Mouse (Mus musculus): Measurements from ENCODE around the gene Trnp1.

The Trnp1 gene

DNA sequence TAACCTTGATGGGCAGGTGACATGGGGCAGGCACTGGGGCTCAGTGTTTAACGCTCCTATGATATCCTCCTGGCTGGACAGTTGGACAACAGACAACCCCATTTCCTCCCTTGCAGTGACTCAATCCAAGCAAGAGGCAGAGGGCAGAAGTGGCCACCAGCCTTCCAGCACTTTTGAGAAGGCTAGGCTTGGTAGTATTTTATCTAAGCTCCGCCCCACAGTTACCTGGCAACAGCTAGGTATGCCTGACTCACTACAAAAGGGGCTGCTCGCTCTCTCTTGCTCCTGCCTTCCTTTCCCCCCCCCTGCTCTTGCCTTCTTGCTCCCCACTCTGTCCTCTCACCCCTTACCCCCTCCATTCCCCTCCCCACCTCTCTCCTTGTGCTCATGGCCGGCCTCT is 37.0 kb downstream of the Trnp1 start:
- CTCF ChIA-PET: no interaction called here

GRCm38 (mm10) chr4:133460796-133461325 is 37.5 kb downstream of the Trnp1 start:
- CTCF ChIA-PET: no interaction called here

DNA sequence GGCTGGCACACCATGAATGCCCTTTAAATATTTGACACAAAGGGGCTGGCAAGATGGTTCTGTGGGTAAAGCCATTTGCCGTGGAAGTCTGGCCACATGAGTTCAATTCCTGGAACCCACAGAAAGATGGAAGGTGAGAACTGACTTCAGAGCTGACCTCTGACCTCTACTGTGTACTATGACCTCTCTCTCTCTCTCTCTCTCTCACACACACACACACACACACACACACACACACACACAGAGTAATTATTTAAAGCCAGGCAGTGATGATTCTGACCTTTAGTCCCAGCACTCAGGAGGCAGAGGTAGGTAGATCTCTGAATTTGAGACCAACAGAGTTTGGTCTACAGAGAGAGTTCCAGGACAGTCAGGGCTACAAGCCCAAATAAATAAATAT is 38.3 kb downstream of the Trnp1 start:
- CTCF ChIA-PET: interaction anchor here (0.7 kb wide), 1 partner anchor 152 kb away, joined by 11 read pairs; no protein-coding TSS in a partner anchor

DNA sequence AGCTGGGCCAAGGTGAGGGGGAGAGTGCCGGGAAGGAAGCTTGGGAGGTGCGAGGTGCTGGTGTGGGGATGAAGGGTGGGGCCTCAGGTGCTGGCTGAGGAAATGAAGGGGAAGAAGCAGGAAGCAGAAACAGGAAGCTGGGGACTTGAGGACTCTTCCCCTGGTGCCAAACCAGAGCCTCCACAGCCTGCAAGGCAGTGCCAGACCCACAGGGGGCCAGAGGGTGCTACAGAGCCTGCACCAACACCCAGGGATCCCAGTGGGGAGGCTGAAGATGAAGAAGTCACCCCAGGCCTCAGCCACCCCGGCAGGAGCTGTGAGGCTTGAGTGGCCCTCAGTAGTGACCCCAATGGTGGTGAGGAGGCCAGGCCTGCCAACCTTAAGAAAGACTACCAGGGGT is 40.3 kb downstream of the Trnp1 start:
- CTCF ChIA-PET: interaction anchor here (0.5 kb wide), 1 partner anchor 88 kb away, joined by 6 read pairs; the partner anchor contains the start of gene Slc9a1

DNA sequence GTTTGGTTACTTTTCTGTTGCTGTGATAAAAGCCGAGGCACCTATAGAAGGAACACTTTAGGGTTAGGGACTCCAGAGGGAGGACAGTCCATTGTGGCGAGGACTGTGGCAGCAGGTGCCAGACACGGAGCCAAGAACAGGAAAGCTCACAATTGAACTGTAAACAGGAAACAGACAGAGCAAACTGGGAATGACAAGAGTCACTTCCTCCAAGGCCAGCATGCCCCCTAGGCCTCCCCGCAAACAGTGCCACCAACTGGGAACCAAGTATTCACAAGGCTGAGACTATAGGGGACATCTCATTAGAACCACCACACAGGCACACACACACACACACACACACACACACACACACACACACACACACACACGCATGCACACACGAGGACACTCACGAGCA is 45.9 kb downstream of the Trnp1 start:
- CTCF ChIA-PET: interaction anchor here (0.6 to 6.1 kb wide), 3 partner anchors 22 to 299 kb away, joined by 7 to 36 read pairs (median 11); no protein-coding TSS in a partner anchor

DNA sequence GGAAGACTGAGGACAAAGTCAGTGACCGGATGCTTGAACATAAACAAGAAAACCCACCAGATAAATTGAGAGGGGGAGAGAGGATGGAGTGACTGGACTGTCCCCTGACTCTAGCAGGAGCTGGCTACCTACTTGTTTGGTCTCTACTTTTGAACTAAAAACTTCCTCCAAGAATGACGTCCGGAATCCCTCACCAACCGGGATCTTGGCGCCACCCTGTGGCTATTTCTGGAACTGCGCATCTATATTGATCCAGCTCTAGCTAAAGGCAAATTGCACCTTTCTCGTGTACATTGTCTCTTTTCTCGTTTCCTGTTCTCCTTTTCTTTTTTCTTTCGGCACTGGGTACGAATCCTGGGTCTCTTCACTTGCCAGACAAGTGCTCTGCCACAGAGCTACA is 46.8 kb downstream of the Trnp1 start:
- CTCF ChIA-PET: interaction anchor here (0.6 to 6.1 kb wide), 3 partner anchors 16 to 28 kb away, joined by 3 to 36 read pairs (median 5); no protein-coding TSS in a partner anchor

DNA sequence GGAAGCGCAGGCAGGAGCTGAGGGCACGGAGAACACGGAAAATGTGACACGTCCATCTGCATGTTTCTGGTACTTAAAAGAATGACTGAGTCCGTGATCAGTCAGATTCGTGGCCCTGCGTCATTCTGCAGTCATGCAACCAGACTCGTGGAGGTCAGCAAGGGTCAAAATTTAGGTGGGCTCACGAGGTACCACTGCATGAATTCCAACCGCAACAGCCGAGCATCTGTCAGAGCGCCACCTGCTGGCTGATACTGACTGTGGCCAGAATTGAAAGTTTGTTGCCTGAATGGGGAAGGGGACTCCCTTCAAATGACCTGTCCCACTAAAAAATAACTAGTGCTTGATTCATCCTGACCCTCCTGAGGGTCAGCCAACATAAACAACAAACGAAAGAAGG is 48.6 kb downstream of the Trnp1 start:
- CTCF ChIA-PET: interaction anchor here (6.1 kb wide), 1 partner anchor 26 kb away, joined by 36 read pairs; no protein-coding TSS in a partner anchor

GRCm38 (mm10) chr4:133448708-133449388 is 49.5 kb downstream of the Trnp1 start:
- CTCF ChIA-PET: interaction anchor here (6.1 kb wide), 1 partner anchor 25 kb away, joined by 36 read pairs; no protein-coding TSS in a partner anchor

GRCm38 (mm10) chr4:133447967-133448366 is 50.4 kb downstream of the Trnp1 start:
- CTCF ChIA-PET: interaction anchor here (6.1 kb wide), 1 partner anchor 24 kb away, joined by 36 read pairs; no protein-coding TSS in a partner anchor

DNA sequence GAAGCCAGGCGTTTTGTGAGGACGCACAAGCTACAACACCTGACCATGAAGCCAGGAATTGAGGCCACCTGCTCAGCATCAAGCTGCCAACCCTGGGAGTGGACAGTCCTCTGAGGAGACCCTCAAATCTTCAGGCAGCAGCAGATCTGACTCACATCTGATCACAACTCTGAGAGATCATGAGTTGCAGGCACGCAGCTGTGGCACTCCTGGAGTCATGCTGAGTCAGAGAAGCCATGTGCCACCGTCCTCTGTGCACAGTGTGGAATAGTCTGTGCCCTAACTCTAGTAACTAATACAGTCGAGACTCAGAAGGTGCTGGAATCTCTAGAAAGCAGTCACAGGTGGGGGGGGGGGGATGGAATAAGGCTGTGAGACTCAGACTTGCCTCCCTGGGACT is 51.0 kb downstream of the Trnp1 start:
- CTCF ChIA-PET: interaction anchor here (0.6 kb wide), 1 partner anchor 11 kb away, joined by 12 read pairs; no protein-coding TSS in a partner anchor

DNA sequence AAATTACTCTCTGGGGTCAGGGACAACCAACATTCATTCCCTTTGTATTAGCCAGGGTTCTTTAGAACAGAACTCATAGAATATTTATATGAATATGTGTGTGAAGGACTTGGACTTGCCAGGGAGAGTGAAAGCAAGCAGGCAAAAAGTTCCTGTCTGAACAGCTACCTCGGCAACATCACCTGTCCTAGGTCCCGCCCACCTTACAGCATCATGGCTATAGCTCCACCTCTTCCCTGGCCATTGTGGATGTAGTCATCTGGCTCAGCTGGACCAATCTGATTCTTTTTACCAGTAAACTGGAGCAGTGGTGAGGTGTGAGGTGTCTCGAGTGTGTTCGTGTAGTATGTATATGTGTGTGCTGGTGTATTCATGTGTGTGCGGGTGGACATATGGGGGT is 52.6 kb downstream of the Trnp1 start:
- CTCF ChIA-PET: no interaction called here

GRCm38 (mm10) chr4:133443085-133443484 is 55.3 kb downstream of the Trnp1 start:
- CTCF ChIA-PET: interaction anchor here (1.1 kb wide), 1 partner anchor 19 kb away, joined by 3 read pairs; no protein-coding TSS in a partner anchor

GRCm38 (mm10) chr4:133442194-133442593 is 56.2 kb downstream of the Trnp1 start:
- CTCF ChIA-PET: interaction anchor here (1.1 kb wide), 1 partner anchor 18 kb away, joined by 3 read pairs; no protein-coding TSS in a partner anchor
